Mouse (Mus musculus): ENCODE measurements around the gene Vmn1r86.

DNA sequence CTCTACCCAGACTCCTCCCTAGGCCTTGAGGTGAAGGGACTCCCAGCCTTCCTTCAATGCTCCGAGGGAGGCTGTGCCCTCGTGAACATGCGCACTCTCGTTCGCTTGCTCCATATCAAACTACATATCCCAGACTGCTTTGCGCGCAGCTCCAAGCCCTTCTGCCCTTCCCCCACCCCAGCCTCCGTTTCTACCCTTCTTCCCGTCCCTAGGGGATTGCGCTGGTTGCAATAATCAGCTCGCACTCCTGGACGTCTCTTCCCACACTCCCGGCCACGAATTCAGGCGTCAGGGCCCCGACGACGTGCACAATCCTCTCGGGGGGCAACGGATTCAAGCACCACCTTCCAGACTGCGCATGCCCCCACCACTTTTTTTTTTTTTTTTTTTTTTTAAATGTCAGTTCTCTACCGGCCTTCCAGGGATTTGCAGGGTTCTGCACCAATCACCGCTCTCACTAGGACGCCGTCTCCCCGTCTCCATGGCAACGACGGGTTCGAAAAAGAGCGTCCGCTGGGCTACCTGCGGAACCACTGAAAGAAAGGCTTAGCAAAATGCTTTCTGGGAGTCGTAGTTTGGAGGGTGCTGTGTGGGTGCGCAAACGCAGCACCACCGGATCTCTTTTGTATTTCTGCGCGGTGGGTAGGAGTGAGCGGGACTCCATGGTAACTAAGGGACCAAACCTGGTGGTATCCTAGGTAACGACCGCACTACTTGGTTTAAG is 65.3 kb downstream of the Vmn1r86 start, which contains the start of gene Mzf1:
- TF ChIP-seq CTCF (IDR thresholded peaks at IDR 0.05; ENCODE audit: low read depth, low read length) = no peak
- TF ChIP-seq POLR2A (IDR thresholded peaks at IDR 0.05; ENCODE audit: insufficient read depth, low read length) = peak; percentile 23
- TF ChIP-seq EP300 (IDR thresholded peaks at IDR 0.05; ENCODE audit: insufficient read depth, low read depth, low read length) = no peak

Data from ES-Bruce4 (cell line).